In the genomic region with DNA sequence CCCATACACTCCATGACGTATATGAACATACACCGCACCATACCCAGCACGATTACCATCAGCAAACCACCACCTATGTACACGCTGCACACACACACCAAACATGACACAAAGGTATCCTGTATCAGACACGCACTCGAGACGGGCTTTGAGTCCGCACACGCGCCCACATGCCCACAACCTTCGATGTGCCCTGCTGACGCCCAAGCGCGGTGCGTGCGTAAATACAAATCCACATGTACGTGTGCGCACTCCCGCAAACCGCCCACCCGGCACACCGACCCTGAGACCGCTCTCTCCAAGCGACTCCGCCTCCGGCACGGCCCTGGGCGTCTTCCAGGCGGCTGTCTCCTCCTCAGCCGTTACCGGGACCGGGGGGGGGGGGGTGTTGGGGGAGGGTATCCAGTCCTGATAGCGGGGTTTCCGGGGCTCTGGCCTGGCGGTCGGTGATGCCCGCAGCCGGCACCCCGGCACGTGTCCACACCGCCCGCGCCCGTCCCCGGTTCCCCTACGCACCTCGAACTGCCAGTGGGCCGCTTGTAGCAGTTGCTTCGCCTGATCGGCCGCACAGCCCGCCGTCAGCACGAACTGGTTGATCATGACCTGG, we compare ENCODE assay signal across 8 mouse cellular contexts. TPM values are rescaled to one million over a fixed set of nuclear protein-coding genes. Genes with fewer than 3 reads are reported as not detected.
DNase-seq lines count a peak whose midpoint lies in the region; ATAC-seq and TF ChIP-seq lines count a peak whose summit lies in the region.

No protein-coding gene starts in this region.

- H3K36me3 ChIP-seq in heart, embryonic 13.5 days: peaks cover 26% of the 10 kb centered on the region
- H3K36me3 ChIP-seq in CH12.LX (replicated peaks in 1 of 2; ENCODE audit: control insufficient read depth in 1 of 2, insufficient read depth in 1 of 2, low read length in 1 of 2): peaks cover 22 to 38% of the 10 kb centered on the region in 2 experiments
- no peaks in the 10 kb centered on the region for H3K36me3 ChIP-seq in hindbrain, embryonic 15.5 days
- H3K36me3 ChIP-seq in neural tube, embryonic 12.5 days: peaks cover 21% of the 10 kb centered on the region

- intact Hi-C loops in heart, postnatal 10 days (cut with DNase I): no loop called here

- no peak for TF ChIP-seq CTCF in CH12.LX (conservative IDR thresholded peaks at IDR 0.05 in 1 of 2, IDR thresholded peaks at IDR 0.05 in 1 of 2; ENCODE audit: low read depth in 2 of 2, low read length in 2 of 2)
- TF ChIP-seq CTCF in cortical plate, adult 2 months (IDR thresholded peaks at IDR 0.05; ENCODE audit: extremely low read depth, insufficient read depth, low read length): no peak

- H3K27ac ChIP-seq in heart, embryonic 13.5 days (replicated peaks): peak overlapping the region; percentile 100
- peak overlapping the region; percentile 76 for H3K27ac ChIP-seq in CH12.LX (ENCODE audit: insufficient read depth, low read depth)
- peak overlapping the region; percentile 100 for H3K27ac ChIP-seq in cortical plate, adult 2 months (ENCODE audit: insufficient read depth, low read length)
- H3K27ac ChIP-seq in hindbrain, embryonic 15.5 days (replicated peaks): peak overlapping the region; percentile 98
- peak overlapping the region; percentile 95 for H3K27ac ChIP-seq in neural tube, embryonic 12.5 days

- under 1% methylated on average over 54 of the region's 54 CpGs for WGBS in heart, embryonic 13.5 days
- WGBS in hindbrain, embryonic 15.5 days: under 1% methylated on average over 53 of the region's 54 CpGs
- WGBS in neural tube, embryonic 12.5 days: under 1% methylated on average over 54 of the region's 54 CpGs

- peak overlapping the region; percentile 96 for H3K9ac ChIP-seq in heart, embryonic 13.5 days
- H3K9ac ChIP-seq in CH12.LX (ENCODE audit: insufficient read depth, low read depth): peak overlapping the region; percentile 79
- H3K9ac ChIP-seq in hindbrain, embryonic 15.5 days: peak overlapping the region; percentile 68
- H3K9ac ChIP-seq in neural tube, embryonic 12.5 days: peak overlapping the region; percentile 86

- H3K27me3 ChIP-seq in heart, embryonic 13.5 days (replicated peaks): no peaks in the 10 kb centered on the region
- H3K27me3 ChIP-seq in CH12.LX (replicated peaks): no peaks in the 10 kb centered on the region
- H3K27me3 ChIP-seq in hindbrain, embryonic 15.5 days: no peaks in the 10 kb centered on the region
- H3K27me3 ChIP-seq in neural tube, embryonic 12.5 days (replicated peaks): no peaks in the 10 kb centered on the region

- H3K4me1 ChIP-seq in heart, embryonic 13.5 days: peaks cover 55% of the 10 kb centered on the region
- peaks cover 12 to 28% of the 10 kb centered on the region in 2 experiments for H3K4me1 ChIP-seq in CH12.LX (ENCODE audit: control insufficient read depth in 1 of 2, insufficient read depth in 2 of 2)
- peaks cover 6% of the 10 kb centered on the region; the same call in 1 of the 2 replicates for H3K4me1 ChIP-seq in cortical plate, adult 2 months (ENCODE audit: control insufficient read depth, insufficient read depth, low read length)
- H3K4me1 ChIP-seq in hindbrain, embryonic 15.5 days (replicated peaks): peaks cover 49% of the 10 kb centered on the region
- peaks cover 38% of the 10 kb centered on the region for H3K4me1 ChIP-seq in neural tube, embryonic 12.5 days

- TF ChIP-seq RAD21 in CH12.LX (IDR thresholded peaks at IDR 0.05; ENCODE audit: low read depth, low read length): no peak

- peak; percentile 11 for ATAC-seq in heart, embryonic 13.5 days (ENCODE audit: extremely low read depth, insufficient number of reproducible peaks, low FRiP score, low TSS enrichment)
- peak; percentile 27 for ATAC-seq in hindbrain, embryonic 15.5 days (ENCODE audit: low FRiP score, low read depth)
- ATAC-seq in neural tube, embryonic 12.5 days (ENCODE audit: low FRiP score, low read depth): peak; percentile 48

- no peak for TF ChIP-seq EP300 in CH12.LX (IDR thresholded peaks at IDR 0.05; ENCODE audit: low read length)

- H3K4me3 ChIP-seq in heart, embryonic 13.5 days: peak overlapping the region; percentile 93
- peak overlapping the region; percentile 65 to 86 (median 83) for H3K4me3 ChIP-seq in CH12.LX (replicated peaks in 1 of 3; ENCODE audit: low read depth in 2 of 3, low read length in 2 of 3, poor library complexity in 1 of 3)
- peak overlapping the region; percentile 87 for H3K4me3 ChIP-seq in cortical plate, adult 2 months (ENCODE audit: insufficient read depth, low read length)
- H3K4me3 ChIP-seq in hindbrain, embryonic 15.5 days: peak overlapping the region; percentile 81
- H3K4me3 ChIP-seq in neural tube, embryonic 12.5 days: peak overlapping the region; percentile 83

- DNase-seq in heart, postnatal 10 days: no peak
- peak; percentile 45 for DNase-seq in CH12.LX (ENCODE audit: extremely low read depth)
- peak; percentile 70 for DNase-seq in liver
- no peak for DNase-seq in ovary, postnatal 14 days (ENCODE audit: low spot score)

- dilution Hi-C loops in CH12.LX (cut with MboI; ENCODE audit: extremely low pct_ligation_motif_present, extremely low pct_unique_long_range_greater_than_20kb, low sequenced_read_pairs): no loop called here

- TF ChIP-seq POLR2A in CH12.LX (IDR thresholded peaks at IDR 0.05; ENCODE audit: low read depth, low read length): no peak
- peak; percentile 58; the same call in 1 of the 2 replicates for TF ChIP-seq POLR2A in cortical plate, adult 2 months (IDR thresholded peaks at IDR 0.05; ENCODE audit: extremely low read depth, insufficient read depth, low read length)

- peak overlapping the region; percentile 90 for H3K4me2 ChIP-seq in heart, embryonic 13.5 days
- peak overlapping the region; percentile 60 for H3K4me2 ChIP-seq in CH12.LX (ENCODE audit: insufficient read depth, low read depth, poor library complexity, severe bottlenecking)
- H3K4me2 ChIP-seq in hindbrain, embryonic 15.5 days: peak overlapping the region; percentile 65
- H3K4me2 ChIP-seq in neural tube, embryonic 12.5 days (replicated peaks): peak overlapping the region; percentile 82

- in situ Hi-C loops in CH12.LX (cut with MboI; ENCODE audit: low pct_ligation_motif_present, low pct_unique_long_range_greater_than_20kb, low sequenced_read_pairs): no loop called here

- H3K79me2 ChIP-seq in CH12.LX (replicated peaks; ENCODE audit: control insufficient read depth, extremely low read depth, insufficient read depth, poor library complexity, severe bottlenecking): peaks cover 20% of the 10 kb centered on the region

- H3K9me3 ChIP-seq in heart, embryonic 13.5 days: no peaks in the 10 kb centered on the region
- no peaks in the 10 kb centered on the region for H3K9me3 ChIP-seq in CH12.LX (replicated peaks; ENCODE audit: low read length)
- no peaks in the 10 kb centered on the region for H3K9me3 ChIP-seq in hindbrain, embryonic 15.5 days
- no peaks in the 10 kb centered on the region for H3K9me3 ChIP-seq in neural tube, embryonic 12.5 days

TF ChIP-seq in CH12.LX, 34 proteins besides CTCF, POLR2A, EP300 and RAD21:
- no peak for TF ChIP-seq JUN (IDR thresholded peaks at IDR 0.05; ENCODE audit: insufficient read depth, low read depth, low read length)
- TF ChIP-seq BHLHE40 (IDR thresholded peaks at IDR 0.05; ENCODE audit: low read depth, low read length): peak; percentile 59
- no peak for TF ChIP-seq ELF1 (IDR thresholded peaks at IDR 0.05; ENCODE audit: low read depth, low read length)
- TF ChIP-seq MYC (IDR thresholded peaks at IDR 0.05; ENCODE audit: low read depth, low read length): 0 out of 2 replicates have a peak, but pooled peaks have one; percentile 13
- TF ChIP-seq MXI1 (IDR thresholded peaks at IDR 0.05; ENCODE audit: low read depth, low read length): peak; percentile 60; the same call in 1 of the 2 replicates
TF ChIP-seq in CH12.LX: peak in this region for 3.

RNA-seq across cellular contexts. Expression of a gene that starts 0.9 kb away (rescaled TPM):
- 24.4 and 26.6 TPM in 2 replicates for polyA plus RNA-seq in heart, embryonic 13.5 days (2015; fragmentation: Nextera tagmentation; extraction: Ambion mirVana)
- total RNA-seq in heart, postnatal 10 days (2021): 10 to 100 TPM; 19.7 to 23.1 TPM
- 11.6 and 12.9 TPM in 2 replicates for total RNA-seq in CH12.LX (2012; rRNA removed)
- 7.2 and 9.6 TPM in 2 replicates for total RNA-seq in CH12.LX (2014; rRNA removed)
- polyA plus RNA-seq in CH12.LX (2012; ENCODE audit: insufficient read length, low read depth): 48.7 and 53.7 TPM in 2 replicates
- polyA plus RNA-seq in cortical plate, adult 2 months (2012; rRNA removed): 58.4 and 59.4 TPM in 2 replicates
- 51.1 and 69.2 TPM in 2 replicates for polyA plus RNA-seq in hindbrain, embryonic 15.5 days (2015; fragmentation: Nextera tagmentation; extraction: Ambion mirVana)
- 41.9 and 45.0 TPM in 2 replicates for polyA plus RNA-seq in neural tube, embryonic 12.5 days (2016; fragmentation: Nextera tagmentation; extraction: Ambion mirVana)

RNA-seq across cellular contexts. Expression of a gene that starts 6.8 kb away (rescaled TPM):
- polyA plus RNA-seq in heart, embryonic 13.5 days (2015; fragmentation: Nextera tagmentation; extraction: Ambion mirVana): 107 TPM in 2 replicates
- total RNA-seq in heart, postnatal 10 days (2021): 100 to 1,000 TPM; 186 to 187 TPM
- total RNA-seq in CH12.LX (2012; rRNA removed): 14.1 and 16.9 TPM in 2 replicates
- 9.0 and 11.7 TPM in 2 replicates for total RNA-seq in CH12.LX (2014; rRNA removed)
- polyA plus RNA-seq in CH12.LX (2012; ENCODE audit: insufficient read length, low read depth): 12.9 and 15.5 TPM in 2 replicates
- polyA plus RNA-seq in cortical plate, adult 2 months (2012; rRNA removed): 229 and 239 TPM in 2 replicates
- 118 and 126 TPM in 2 replicates for polyA plus RNA-seq in hindbrain, embryonic 15.5 days (2015; fragmentation: Nextera tagmentation; extraction: Ambion mirVana)
- 92.5 and 93.3 TPM in 2 replicates for polyA plus RNA-seq in neural tube, embryonic 12.5 days (2016; fragmentation: Nextera tagmentation; extraction: Ambion mirVana)

RNA-seq across cellular contexts. Expression of a gene that starts 44.0 kb away (rescaled TPM):
- polyA plus RNA-seq in heart, embryonic 13.5 days (2015; fragmentation: Nextera tagmentation; extraction: Ambion mirVana): 0.15 and 0.32 TPM in 2 replicates
- total RNA-seq in heart, postnatal 10 days (2021): not detected
- total RNA-seq in CH12.LX (2012; rRNA removed): 0.04 and 0.13 TPM in 2 replicates
- 0.11 and 0.20 TPM in 2 replicates for total RNA-seq in CH12.LX (2014; rRNA removed)
- 0.59 and 0.80 TPM in 2 replicates for polyA plus RNA-seq in CH12.LX (2012; ENCODE audit: insufficient read length, low read depth)
- polyA plus RNA-seq in cortical plate, adult 2 months (2012; rRNA removed): not detected in 2 replicates
- 0.26 and 0.43 TPM in 2 replicates for polyA plus RNA-seq in hindbrain, embryonic 15.5 days (2015; fragmentation: Nextera tagmentation; extraction: Ambion mirVana)
- polyA plus RNA-seq in neural tube, embryonic 12.5 days (2016; fragmentation: Nextera tagmentation; extraction: Ambion mirVana): 0.27 and 0.51 TPM in 2 replicates

RNA-seq across cellular contexts. Expression of a gene that starts 59.4 kb away (rescaled TPM):
- polyA plus RNA-seq in heart, embryonic 13.5 days (2015; fragmentation: Nextera tagmentation; extraction: Ambion mirVana): 105 and 113 TPM in 2 replicates
- total RNA-seq in heart, postnatal 10 days (2021): 10 to 100 TPM; 40.5 to 43.9 TPM
- total RNA-seq in CH12.LX (2012; rRNA removed) (65.7 and 66.1 TPM in 2 replicates), CH12.LX (2014; rRNA removed) (32.8 and 36.3 TPM in 2 replicates)
- 94.9 and 101 TPM in 2 replicates for polyA plus RNA-seq in CH12.LX (2012; ENCODE audit: insufficient read length, low read depth)
- polyA plus RNA-seq in cortical plate, adult 2 months (2012; rRNA removed): 102 and 104 TPM in 2 replicates
- 128 and 130 TPM in 2 replicates for polyA plus RNA-seq in hindbrain, embryonic 15.5 days (2015; fragmentation: Nextera tagmentation; extraction: Ambion mirVana)
- polyA plus RNA-seq in neural tube, embryonic 12.5 days (2016; fragmentation: Nextera tagmentation; extraction: Ambion mirVana): 124 and 125 TPM in 2 replicates

Comparison
In these comparisons a context has a peak if more than half of its experiments do, and no peak if none do; other contexts are left out.
1. DNase-seq: peak in CH12.LX (single experiment) and liver (single experiment); none in heart, postnatal 10 days (0 of 2) and ovary, postnatal 14 days (single experiment).
2. Peak in every context shown above with its lines, with median percentiles within 50 percentile points of each other: ATAC-seq, H3K27ac ChIP-seq, H3K4me2 ChIP-seq, H3K4me3 ChIP-seq and H3K9ac ChIP-seq.